Comparison of ENCODE assay signal across 16 mouse cellular contexts in the genomic region with DNA sequence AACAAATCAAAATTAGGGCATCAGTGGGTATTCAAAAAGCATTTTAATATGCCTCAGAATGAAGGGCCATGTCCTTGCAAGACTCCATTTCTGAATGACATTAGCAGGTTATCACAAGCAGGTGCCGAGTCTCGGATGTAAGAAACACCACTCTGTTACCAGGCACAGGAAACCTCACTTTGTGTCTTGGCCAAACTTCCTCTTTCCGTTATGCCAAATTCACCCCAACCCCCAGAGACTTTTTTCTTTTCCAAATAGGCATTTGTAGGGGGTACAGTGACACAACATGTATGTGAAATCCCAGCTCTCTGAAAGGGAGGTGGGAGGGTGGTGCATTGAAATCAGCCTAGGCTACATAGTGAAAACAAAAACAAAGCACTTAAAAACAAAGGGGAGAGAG. TPM values are rescaled to one million over a fixed set of nuclear protein-coding genes. Genes with fewer than 3 reads are reported as not detected.
A peak's percentile ranks its signal among the peaks of the same experiment; 100 is the strongest.
DNase-seq lines count a peak whose midpoint lies in the region; TF ChIP-seq lines count a peak whose summit lies in the region.
"Had no signal": no experiment of that assay in that cellular context is flagged by ENCODE, and none has a peak within 500 bp of the region (broad histone marks: within the 10 kb centered on the region; RNA-seq: fewer than 3 reads in every experiment).

No protein-coding gene starts in this region.

- H3K4me1 ChIP-seq in thymus, adult 2 months (replicated peaks; ENCODE audit: control insufficient read depth, insufficient read depth, low read length): peaks cover 18% of the 10 kb centered on the region
- H3K4me1 ChIP-seq in CH12.LX (ENCODE audit: control insufficient read depth in 1 of 2, insufficient read depth in 2 of 2): peaks cover 7 to 18% of the 10 kb centered on the region in 2 experiments
- H3K4me1 ChIP-seq: intestine, embryonic 15.5 days had no signal

- H3K9ac ChIP-seq in CH12.LX (ENCODE audit: insufficient read depth, low read depth): no peak overlapping the region
- H3K9ac ChIP-seq: intestine, embryonic 15.5 days had no signal

- TF ChIP-seq RAD21 in CH12.LX (IDR thresholded peaks at IDR 0.05; ENCODE audit: low read depth, low read length): no peak

- TF ChIP-seq EP300 in CH12.LX (IDR thresholded peaks at IDR 0.05; ENCODE audit: low read length): no peak; the same call in 1 of the 2 replicates

- no peaks in the 10 kb centered on the region for H3K36me3 ChIP-seq in thymus, adult 2 months (ENCODE audit: control insufficient read depth, insufficient read depth, low read length)
- H3K36me3 ChIP-seq in CH12.LX (replicated peaks in 1 of 2; ENCODE audit: control insufficient read depth in 1 of 2, insufficient read depth in 1 of 2, low read length in 1 of 2): no peaks in the 10 kb centered on the region
- no peaks in the 10 kb centered on the region for H3K36me3 ChIP-seq in splenic B cell, adult 2 months (ENCODE audit: control insufficient read depth, insufficient read depth, low read length, poor library complexity, severe bottlenecking)
- H3K36me3 ChIP-seq: intestine, embryonic 15.5 days had no signal

- DNase-seq in thymus, adult 2 months: peak; percentile 30
- no peak for DNase-seq in thymus, postnatal 4 days
- peak; percentile 39 for DNase-seq in CH12.LX (ENCODE audit: extremely low read depth)
- peak; percentile 73 for DNase-seq in induced T-regulatory cell, adult 2 months (ENCODE audit: low read depth)
- DNase-seq in splenic B cell, adult 2 months (ENCODE audit: low read depth, low spot score): peak; percentile 58
- DNase-seq in right cerebral cortex, postnatal 36 days (ENCODE audit: low spot score in 2 of 2): no peak
- no peak for DNase-seq in cerebellum, postnatal 25 days
- no peak for DNase-seq in frontal cortex, postnatal 10 days (ENCODE audit: low spot score in 2 of 2)
- DNase-seq: adrenal gland, adult 8-10 months; cerebellum, postnatal 36 days; gastrocnemius, postnatal 10 days; kidney, postnatal 10 days; layer of hippocampus, adult 9-11 months; lung, adult 18-20 months had no signal

- in situ Hi-C loops in CH12.LX (cut with MboI; ENCODE audit: low pct_ligation_motif_present, low pct_unique_long_range_greater_than_20kb, low sequenced_read_pairs): no loop called here

- TF ChIP-seq CTCF in thymus, adult 2 months (IDR thresholded peaks at IDR 0.05; ENCODE audit: borderline replicate concordance, control insufficient read depth, extremely low read depth, insufficient read depth, low read length, poor library complexity): no peak
- TF ChIP-seq CTCF in CH12.LX (conservative IDR thresholded peaks at IDR 0.05 in 1 of 2, IDR thresholded peaks at IDR 0.05 in 1 of 2; ENCODE audit: low read depth in 2 of 2, low read length in 2 of 2): no peak

- dilution Hi-C loops in CH12.LX (cut with MboI; ENCODE audit: extremely low pct_ligation_motif_present, extremely low pct_unique_long_range_greater_than_20kb, low sequenced_read_pairs): no loop called here

- no peak for TF ChIP-seq POLR2A in thymus, adult 2 months (IDR thresholded peaks at IDR 0.05; ENCODE audit: control insufficient read depth, extremely low read depth, insufficient read depth, low read length, poor library complexity)
- TF ChIP-seq POLR2A in CH12.LX (IDR thresholded peaks at IDR 0.05; ENCODE audit: low read depth, low read length): no peak

- no peak overlapping the region for H3K4me3 ChIP-seq in thymus, adult 2 months (ENCODE audit: control insufficient read depth, insufficient read depth, low read length)
- no peak overlapping the region for H3K4me3 ChIP-seq in CH12.LX (replicated peaks in 1 of 3; ENCODE audit: low read depth in 2 of 3, low read length in 2 of 3, poor library complexity in 1 of 3)
- H3K4me3 ChIP-seq: intestine, embryonic 15.5 days had no signal

- no peak overlapping the region for H3K4me2 ChIP-seq in CH12.LX (ENCODE audit: insufficient read depth, low read depth, poor library complexity, severe bottlenecking)
- H3K4me2 ChIP-seq: heart, embryonic 11.5 days; intestine, embryonic 15.5 days had no signal

- H3K79me2 ChIP-seq in CH12.LX (replicated peaks; ENCODE audit: control insufficient read depth, extremely low read depth, insufficient read depth, poor library complexity, severe bottlenecking): no peaks in the 10 kb centered on the region; the same call in 1 of the 2 replicates

- WGBS in thymus, adult 2 months: 3% methylated on average over 3 of the region's 3 CpGs

- no peaks in the 10 kb centered on the region for H3K27me3 ChIP-seq in thymus, adult 2 months (ENCODE audit: control insufficient read depth, insufficient read depth, low read length)
- H3K27me3 ChIP-seq in CH12.LX (replicated peaks): no peaks in the 10 kb centered on the region
- H3K27me3 ChIP-seq in splenic B cell, adult 2 months (ENCODE audit: control insufficient read depth, insufficient read depth, low read length, poor library complexity, severe bottlenecking): no peaks in the 10 kb centered on the region
- H3K27me3 ChIP-seq: intestine, embryonic 15.5 days had no signal

- peak overlapping the region; percentile 85 for H3K27ac ChIP-seq in thymus, adult 2 months (ENCODE audit: control insufficient read depth, insufficient read depth, low read length)
- H3K27ac ChIP-seq in CH12.LX (ENCODE audit: insufficient read depth, low read depth): no peak overlapping the region
- H3K27ac ChIP-seq: intestine, embryonic 15.5 days had no signal

- peaks cover 10% of the 10 kb centered on the region for H3K9me3 ChIP-seq in CH12.LX (replicated peaks; ENCODE audit: low read length)
- H3K9me3 ChIP-seq: intestine, embryonic 15.5 days had no signal

TF ChIP-seq in CH12.LX, 34 proteins besides CTCF, POLR2A, EP300 and RAD21:
- TF ChIP-seq UBTF (IDR thresholded peaks at IDR 0.05; ENCODE audit: low read depth, low read length): no peak
- TF ChIP-seq ZC3H11A (IDR thresholded peaks at IDR 0.05; ENCODE audit: low read depth, low read length): no peak
- no peak for TF ChIP-seq ZMIZ1 (IDR thresholded peaks at IDR 0.05; ENCODE audit: low read depth, low read length)
- no peak for TF ChIP-seq GABPA (IDR thresholded peaks at IDR 0.05; ENCODE audit: insufficient replicate concordance, low read depth, low read length)
- TF ChIP-seq CHD1 (IDR thresholded peaks at IDR 0.05; ENCODE audit: low read depth, low read length): no peak
- TF ChIP-seq RCOR1 (conservative IDR thresholded peaks at IDR 0.05; ENCODE audit: low read depth, low read length): no peak
- no peak for TF ChIP-seq JUND (conservative IDR thresholded peaks at IDR 0.05; ENCODE audit: low read depth, low read length)
- TF ChIP-seq MXI1 (IDR thresholded peaks at IDR 0.05; ENCODE audit: low read depth, low read length): no peak
- TF ChIP-seq MEF2A (IDR thresholded peaks at IDR 0.05; ENCODE audit: borderline replicate concordance, low read depth, low read length): no peak
- TF ChIP-seq ETS1 (conservative IDR thresholded peaks at IDR 0.05; ENCODE audit: low read depth, low read length): no peak
- TF ChIP-seq SIN3A (IDR thresholded peaks at IDR 0.05; ENCODE audit: low read length): no peak
- TF ChIP-seq HCFC1 (IDR thresholded peaks at IDR 0.05; ENCODE audit: low read depth, low read length): no peak
- no peak for TF ChIP-seq NRF1 (IDR thresholded peaks at IDR 0.05; ENCODE audit: low read depth, low read length)
- no peak for TF ChIP-seq MAX (IDR thresholded peaks at IDR 0.05; ENCODE audit: low read length)
- TF ChIP-seq NELFE (IDR thresholded peaks at IDR 0.05; ENCODE audit: low read depth, low read length): no peak
TF ChIP-seq in CH12.LX: peak in this region for 0.

RNA-seq across cellular contexts. Expression of gene Cdc14a, which starts 12.3 kb away (rescaled TPM):
- polyA plus RNA-seq in thymus, adult 2 months (2012; rRNA removed): 8.0 and 11.5 TPM in 2 replicates
- total RNA-seq in CH12.LX (2012; rRNA removed) (8.9 and 9.4 TPM in 2 replicates), CH12.LX (2014; rRNA removed) (9.8 and 12.0 TPM in 2 replicates)
- polyA plus RNA-seq in CH12.LX (2012; ENCODE audit: insufficient read length, low read depth): 11.5 and 12.1 TPM in 2 replicates

Comparison
In these comparisons a context has a peak if more than half of its experiments do, and no peak if none do; other contexts are left out.
1. DNase-seq: peak in thymus, adult 2 months (single experiment), CH12.LX (single experiment), induced T-regulatory cell, adult 2 months (single experiment) and splenic B cell, adult 2 months (single experiment); none in thymus, postnatal 4 days (single experiment), right cerebral cortex, postnatal 36 days (0 of 2), cerebellum, postnatal 25 days (0 of 2) and frontal cortex, postnatal 10 days (0 of 2).